Mouse (Mus musculus) embryonic facial prominence, embryonic 15.5 days (tissue): ENCODE results near the gene Larp1. TPM values are rescaled to one million over a fixed set of nuclear protein-coding genes. Genes with fewer than 3 reads are reported as not detected.

Source experiments
- ATAC-seq: fragments of 200-750 bp; cut with Nextera tagmentation; 2 replicates; pipeline ENCODE4 v1.8.0; 2017; ENCODE audit warnings: low read depth, moderate TSS enrichment; ENCODE audit not compliant: insufficient number of reproducible peaks, low FRiP score, low TSS enrichment
- H3K27ac ChIP-seq: fragments of 300-500 bp; sonication (generic); replicated peaks from 2 replicates; pipeline ENCODE4 v1.5.1; 2015; ENCODE audit warnings: mild to moderate bottlenecking, inconsistent platforms
- H3K27me3 ChIP-seq: fragments of 300-500 bp; sonication (generic); 2 replicates; pipeline ENCODE4 v1.6.1; 2015; ENCODE audit warnings: inconsistent platforms
- H3K36me3 ChIP-seq: fragments of 300-500 bp; sonication (generic); 2 replicates; pipeline ENCODE4 v1.6.1; 2015; ENCODE audit warnings: mild to moderate bottlenecking, inconsistent platforms
- H3K4me1 ChIP-seq: fragments of 300-500 bp; sonication (generic); 2 replicates; pipeline ENCODE4 v1.6.1; 2015; ENCODE audit warnings: inconsistent platforms
- H3K4me2 ChIP-seq: fragments of 300-500 bp; sonication (generic); replicated peaks from 2 replicates; pipeline ENCODE4 v1.6.1; 2015; ENCODE audit warnings: mild to moderate bottlenecking, inconsistent platforms
- H3K4me3 ChIP-seq: fragments of 300-500 bp; sonication (generic); replicated peaks from 2 replicates; pipeline ENCODE4 v1.5.1; 2015; ENCODE audit warnings: mild to moderate bottlenecking, inconsistent platforms
- H3K9ac ChIP-seq: fragments of 300-500 bp; sonication (generic); 2 replicates; pipeline ENCODE4 v1.6.1; 2015; ENCODE audit warnings: inconsistent platforms
- H3K9me3 ChIP-seq: fragments of 300-500 bp; sonication (generic); replicated peaks from 2 replicates; pipeline ENCODE4 v1.6.1; 2016; ENCODE audit warnings: inconsistent platforms
- WGBS: fragments of 180-500 bp; shearing (Covaris S2); methylation state at CpG from one replicate; pipeline ENCODE4 v1.1.7; 2015; 5-methylcytosine and 5-hydroxymethylcytosine counted together
- polyA plus RNA-seq: library from polyadenylated mRNA; unstranded; fragments of >200 nt; fragmentation: Nextera tagmentation; extraction: Ambion mirVana; gene quantifications from 2 replicates; pipeline ENCODE4 v1.2.1, GENCODE M21; 2015

Gene Larp1
- polyA plus RNA-seq, 1 experiment from 2014 or later = 19.3 TPM

- Histone ChIP-seq H3K4me1 (no peaks in the 10 kb centered on the region), H3K4me3 (no peak overlapping the region), H3K9ac (no peak overlapping the region), H3K27ac (no peak overlapping the region), H3K9me3 (no peaks in the 10 kb centered on the region), H3K27me3 (no peaks in the 10 kb centered on the region), H3K4me2 (no peak overlapping the region), H3K36me3 (no peaks in the 10 kb centered on the region)
- WGBS = 67% methylated on average over 1 of the region's 1 CpGs
- ATAC-seq = no peak
Observed at GRCm38 (mm10) chr11:57977681-57978080, 31.2 kb upstream of the Larp1 start.

- Histone ChIP-seq H3K4me1 (peaks cover 8% of the 10 kb centered on the region), H3K4me3 (no peak overlapping the region), H3K4me2 (no peak overlapping the region), H3K36me3 (no peaks in the 10 kb centered on the region), H3K9ac (no peak overlapping the region), H3K27me3 (no peaks in the 10 kb centered on the region), H3K27ac (no peak overlapping the region), H3K9me3 (no peaks in the 10 kb centered on the region)
- ATAC-seq = no peak
- WGBS = 75% methylated on average over 6 of the region's 6 CpGs
Observed at GRCm38 (mm10) chr11:57979621-57980020, 29.2 kb upstream of the Larp1 start.

GRCm38 (mm10) chr11:57981083-57981809 lies 27.6 kb upstream of the Larp1 start:
- H3K36me3 ChIP-seq = no peaks in the 10 kb centered on the region
- WGBS = 80% methylated on average over 12 of the region's 12 CpGs
- no peak overlapping the region for H3K4me3 ChIP-seq
- H3K4me1 ChIP-seq = peaks cover 8% of the 10 kb centered on the region
- no peak overlapping the region for H3K4me2 ChIP-seq
- no peak for ATAC-seq
- H3K27ac ChIP-seq = no peak overlapping the region
- no peak overlapping the region for H3K9ac ChIP-seq
- H3K27me3 ChIP-seq = no peaks in the 10 kb centered on the region
- H3K9me3 ChIP-seq = no peaks in the 10 kb centered on the region

- Histone ChIP-seq H3K27ac (peak overlapping the region; percentile 55), H3K36me3 (no peaks in the 10 kb centered on the region), H3K9me3 (no peaks in the 10 kb centered on the region), H3K9ac (no peak overlapping the region), H3K27me3 (no peaks in the 10 kb centered on the region), H3K4me1 (peaks cover 8% of the 10 kb centered on the region), H3K4me3 (no peak overlapping the region), H3K4me2 (no peak overlapping the region)
- ATAC-seq = peak; percentile 29; the same call in 1 of the 2 replicates
- 35% methylated on average over 16 of the region's 16 CpGs for WGBS
Observed at GRCm38 (mm10) chr11:57983480-57984342, 25.2 kb upstream of the Larp1 start.

GRCm38 (mm10) chr11:57984343-57984666 lies 24.6 kb upstream of the Larp1 start:
- Histone ChIP-seq H3K9me3 (no peaks in the 10 kb centered on the region), H3K4me3 (no peak overlapping the region), H3K36me3 (no peaks in the 10 kb centered on the region), H3K4me2 (no peak overlapping the region), H3K4me1 (peaks cover 8% of the 10 kb centered on the region), H3K9ac (no peak overlapping the region), H3K27me3 (no peaks in the 10 kb centered on the region), H3K27ac (0 out of 2 replicates have a peak overlapping the region, but pooled peaks have one; percentile 55)
- 57% methylated on average over 3 of the region's 3 CpGs for WGBS
- no peak for ATAC-seq

- H3K4me3 ChIP-seq = no peak overlapping the region
- no peaks in the 10 kb centered on the region for H3K36me3 ChIP-seq
- H3K9me3 ChIP-seq = no peaks in the 10 kb centered on the region
- no peak overlapping the region for H3K4me2 ChIP-seq
- H3K4me1 ChIP-seq = peaks cover 8% of the 10 kb centered on the region
- no peak for ATAC-seq
- H3K27ac ChIP-seq = no peak overlapping the region
- no peaks in the 10 kb centered on the region for H3K27me3 ChIP-seq
- H3K9ac ChIP-seq = no peak overlapping the region
- 85% methylated on average over 3 of the region's 3 CpGs for WGBS
Observed at GRCm38 (mm10) chr11:57985485-57985884, 23.4 kb upstream of the Larp1 start.

- H3K27ac ChIP-seq = no peak overlapping the region
- ATAC-seq = no peak
- peaks cover 8% of the 10 kb centered on the region for H3K4me1 ChIP-seq
- H3K36me3 ChIP-seq = no peaks in the 10 kb centered on the region
- no peak overlapping the region for H3K4me2 ChIP-seq
- H3K9ac ChIP-seq = no peak overlapping the region
- H3K4me3 ChIP-seq = no peak overlapping the region
- WGBS = 90% methylated on average over 6 of the region's 6 CpGs
- H3K27me3 ChIP-seq = no peaks in the 10 kb centered on the region
- H3K9me3 ChIP-seq = no peaks in the 10 kb centered on the region
Observed at GRCm38 (mm10) chr11:57986053-57986452, 22.8 kb upstream of the Larp1 start.

GRCm38 (mm10) chr11:57986456-57986855 lies 22.4 kb upstream of the Larp1 start:
- H3K27ac ChIP-seq = no peak overlapping the region
- H3K4me2 ChIP-seq = no peak overlapping the region
- H3K9ac ChIP-seq = no peak overlapping the region
- WGBS = 84% methylated on average over 6 of the region's 6 CpGs
- no peak overlapping the region for H3K4me3 ChIP-seq
- H3K9me3 ChIP-seq = no peaks in the 10 kb centered on the region
- peaks cover 8% of the 10 kb centered on the region for H3K4me1 ChIP-seq
- H3K27me3 ChIP-seq = no peaks in the 10 kb centered on the region
- ATAC-seq = no peak
- H3K36me3 ChIP-seq = no peaks in the 10 kb centered on the region

- H3K9ac ChIP-seq = no peak overlapping the region
- H3K4me1 ChIP-seq = peaks cover 8% of the 10 kb centered on the region
- WGBS = 92% methylated on average over 7 of the region's 7 CpGs
- no peak overlapping the region for H3K4me2 ChIP-seq
- H3K36me3 ChIP-seq = no peaks in the 10 kb centered on the region
- H3K27me3 ChIP-seq = no peaks in the 10 kb centered on the region
- H3K27ac ChIP-seq = no peak overlapping the region
- no peak overlapping the region for H3K4me3 ChIP-seq
- H3K9me3 ChIP-seq = no peaks in the 10 kb centered on the region
- no peak for ATAC-seq
Observed at GRCm38 (mm10) chr11:57986861-57987260, 22.0 kb upstream of the Larp1 start.

- 81% methylated on average over 7 of the region's 7 CpGs for WGBS
- Histone ChIP-seq H3K9ac (no peak overlapping the region), H3K4me3 (no peak overlapping the region), H3K4me1 (no peaks in the 10 kb centered on the region), H3K36me3 (no peaks in the 10 kb centered on the region), H3K9me3 (no peaks in the 10 kb centered on the region), H3K27me3 (no peaks in the 10 kb centered on the region), H3K27ac (no peak overlapping the region), H3K4me2 (no peak overlapping the region)
- ATAC-seq = no peak
Observed at GRCm38 (mm10) chr11:57998168-57998567, 10.7 kb upstream of the Larp1 start.

GRCm38 (mm10) chr11:57998872-57999271 lies 10.0 kb upstream of the Larp1 start:
- Histone ChIP-seq H3K36me3 (no peaks in the 10 kb centered on the region), H3K4me1 (no peaks in the 10 kb centered on the region), H3K4me2 (no peak overlapping the region), H3K9ac (no peak overlapping the region), H3K27ac (no peak overlapping the region), H3K4me3 (no peak overlapping the region), H3K27me3 (no peaks in the 10 kb centered on the region), H3K9me3 (no peaks in the 10 kb centered on the region)
- ATAC-seq = no peak
- WGBS = 25% methylated on average over 1 of the region's 1 CpGs
